Mouse (Mus musculus) left cerebral cortex, postnatal 36 days (tissue): Measurements from ENCODE around the gene Tbl1xr1. TPM values are rescaled to one million over a fixed set of nuclear protein-coding genes. Genes with fewer than 3 reads are reported as not detected.

ENCODE experiments used
- DNase-seq, 2 experiments: peaks; one replicate each; pipeline ENCODE4 v3.0.0; 2021 to 2022; ENCODE audit warnings: low spot score in 2 of 2, mixed read lengths in 1 of 2
- intact Hi-C: fragments of 180-260 bp; cut with DNase I; formaldehyde crosslinking; loops from one replicate; pipeline ENCODE4 v1.15.1; 2025
- total RNA-seq, 2 experiments: library from RNA; stranded (reverse); gene quantifications; 2 replicates each; pipeline ENCODE4 v1.2.3; 2021

Tbl1xr1 gene
- total RNA-seq, 2 experiments from 2014 or later, result 133 to 136 TPM

- no peak for DNase-seq
- intact Hi-C loops, result loop anchor here (10.0 kb wide), 1 partner anchor 616 kb away; no protein-coding TSS in a partner anchor
Observed at GRCm38 (mm10) chr3:22181026-22181425, 104.6 kb downstream of the Tbl1xr1 start.

GRCm38 (mm10) chr3:22185265-22185664 is 108.8 kb downstream of the Tbl1xr1 start:
- intact Hi-C loops, result loop anchor here (10.0 kb wide), 1 partner anchor 620 kb away; no protein-coding TSS in a partner anchor
- no peak for DNase-seq

GRCm38 (mm10) chr3:22190498-22190897 is 114.0 kb downstream of the Tbl1xr1 start:
- intact Hi-C loops, result loop anchor here (5.0 to 10.0 kb wide), 3 partner anchors 113 to 1536 kb away; partner anchors contain the start of gene Tbl1xr1
- no peak for DNase-seq

- no peak for DNase-seq
- intact Hi-C loops, result loop anchor here (5.0 to 10.0 kb wide), 3 partner anchors 116 to 1538 kb away; partner anchors contain the start of gene Tbl1xr1
Observed at GRCm38 (mm10) chr3:22192931-22193330, 116.5 kb downstream of the Tbl1xr1 start.

GRCm38 (mm10) chr3:22194185-22194856 is 117.9 kb downstream of the Tbl1xr1 start:
- DNase-seq, result no peak
- intact Hi-C loops, result loop anchor here (5.0 to 10.0 kb wide), 3 partner anchors 117 to 1540 kb away; partner anchors contain the start of gene Tbl1xr1

GRCm38 (mm10) chr3:22198802-22199201 is 122.3 kb downstream of the Tbl1xr1 start:
- DNase-seq, result no peak
- intact Hi-C loops, result loop anchor here (10.0 kb wide), 1 partner anchor 1544 kb away; no protein-coding TSS in a partner anchor

- intact Hi-C loops, result no loop called here
- no peak for DNase-seq
Observed at GRCm38 (mm10) chr3:22204186-22204585, 127.7 kb downstream of the Tbl1xr1 start.

GRCm38 (mm10) chr3:22221557-22221956 is 145.1 kb downstream of the Tbl1xr1 start:
- intact Hi-C loops, result no loop called here
- DNase-seq, result no peak

- DNase-seq, result no peak
- intact Hi-C loops, result no loop called here
Observed at GRCm38 (mm10) chr3:22222351-22222750, 145.9 kb downstream of the Tbl1xr1 start.

GRCm38 (mm10) chr3:22223023-22223422 is 146.6 kb downstream of the Tbl1xr1 start:
- intact Hi-C loops, result no loop called here
- DNase-seq, result no peak

GRCm38 (mm10) chr3:22228052-22228451 is 151.6 kb downstream of the Tbl1xr1 start:
- DNase-seq, result no peak
- intact Hi-C loops, result no loop called here

- intact Hi-C loops, result no loop called here
- no peak for DNase-seq
Observed at GRCm38 (mm10) chr3:22230635-22231034, 154.2 kb downstream of the Tbl1xr1 start.

- intact Hi-C loops, result no loop called here
- no peak for DNase-seq
Observed at GRCm38 (mm10) chr3:22238106-22238900, 161.9 kb downstream of the Tbl1xr1 start.
